Mouse (Mus musculus) urinary bladder, adult 18-20 months (tissue): ENCODE measurements at regions not wholly inside any gene's neighbourhood (a gene's known extent, or its start where the extent isn't known, plus 50 kb on each side); places are given as distances from the start of the nearest gene placed in this dataset.
A peak's percentile ranks its signal among the peaks of the same experiment; 100 is the strongest.

ENCODE experiments used
- DNase-seq, 2 experiments: peaks; one replicate each; pipeline ENCODE4 v3.0.0; 2022; ENCODE audit warnings: low spot score in 2 of 2, mixed read lengths in 2 of 2

DNA sequence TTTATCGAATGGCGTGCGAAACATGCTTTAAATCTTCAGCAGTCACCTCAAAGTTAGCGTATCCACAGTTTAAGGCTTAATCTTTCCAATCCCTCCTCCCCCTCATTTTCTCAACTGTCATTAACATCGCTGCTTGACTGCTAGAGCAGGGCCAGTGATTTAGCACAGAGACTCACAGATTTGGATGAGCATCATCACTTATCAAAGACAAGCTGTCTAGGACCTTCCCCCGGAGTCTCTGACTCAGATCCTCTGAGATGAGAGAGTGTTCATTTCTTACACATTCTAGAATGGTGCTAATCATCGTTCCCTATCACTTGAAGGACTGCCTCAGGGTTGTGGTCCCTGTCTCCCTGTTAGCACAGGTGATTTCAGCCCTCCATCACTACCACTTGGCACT, 112.1 kb upstream of the Tmem132c start:
- no peak for DNase-seq

DNA sequence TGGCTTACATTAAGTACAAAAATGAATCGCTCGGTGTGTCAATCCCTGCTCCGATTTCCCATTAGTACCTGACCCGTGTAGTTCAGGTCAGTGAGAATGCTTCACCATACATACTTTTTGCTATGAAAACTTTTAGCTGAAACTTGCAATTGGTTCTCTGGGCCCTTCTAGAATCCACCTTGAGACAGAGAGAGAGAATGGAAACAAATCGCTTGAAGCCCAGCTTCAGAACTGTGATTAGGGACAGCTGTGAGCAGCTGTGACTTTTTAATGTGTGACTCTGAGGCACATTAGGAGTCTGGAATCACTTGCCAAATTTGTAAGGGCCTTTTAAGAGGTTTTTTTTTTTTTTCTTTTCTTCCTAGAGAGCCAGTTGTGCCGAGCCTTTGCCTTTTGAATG, 107.2 kb upstream of the Tmem132c start:
- no peak for DNase-seq

DNA sequence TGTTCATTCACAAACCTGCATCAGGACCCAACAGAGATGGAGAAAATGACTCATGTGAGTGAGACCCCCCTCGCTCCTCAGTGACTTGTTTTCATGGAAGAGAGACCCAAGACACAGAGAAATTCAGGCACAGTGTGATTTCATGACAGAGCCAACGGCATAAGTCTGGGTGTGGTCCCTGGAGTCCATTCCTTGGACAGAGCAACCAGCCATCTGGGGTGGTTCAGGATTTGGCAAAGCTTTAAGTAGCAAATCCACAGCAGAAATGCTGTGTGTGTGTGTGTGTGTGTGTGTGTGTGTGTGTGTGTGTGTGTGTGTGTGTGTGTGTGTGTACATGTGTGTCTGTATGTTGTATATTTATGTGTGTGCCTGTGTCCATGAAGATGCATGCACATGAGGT, 101.0 kb upstream of the Tmem132c start:
- DNase-seq: no peak

DNA sequence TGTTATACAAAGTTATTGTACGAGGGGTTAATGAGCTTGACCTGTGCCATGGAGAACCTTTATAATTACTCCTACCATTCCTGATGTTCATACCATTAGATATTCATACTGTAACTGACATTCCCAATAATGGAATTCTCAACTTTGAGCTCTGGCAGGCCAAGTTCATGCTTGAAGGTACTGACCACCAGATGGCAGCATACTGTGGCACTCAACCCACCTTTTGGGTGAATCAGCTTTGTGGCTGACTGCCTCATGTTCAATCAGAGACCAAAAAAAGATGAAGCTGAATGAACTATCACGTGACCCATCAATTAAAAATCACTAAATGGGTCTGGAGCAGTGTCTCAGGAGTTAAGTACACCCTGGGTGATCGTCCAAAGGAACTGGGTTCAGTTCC, 81.3 kb upstream of the Tmem132c start:
- DNase-seq: peak in 1 of 2 experiments; percentile 2

DNA sequence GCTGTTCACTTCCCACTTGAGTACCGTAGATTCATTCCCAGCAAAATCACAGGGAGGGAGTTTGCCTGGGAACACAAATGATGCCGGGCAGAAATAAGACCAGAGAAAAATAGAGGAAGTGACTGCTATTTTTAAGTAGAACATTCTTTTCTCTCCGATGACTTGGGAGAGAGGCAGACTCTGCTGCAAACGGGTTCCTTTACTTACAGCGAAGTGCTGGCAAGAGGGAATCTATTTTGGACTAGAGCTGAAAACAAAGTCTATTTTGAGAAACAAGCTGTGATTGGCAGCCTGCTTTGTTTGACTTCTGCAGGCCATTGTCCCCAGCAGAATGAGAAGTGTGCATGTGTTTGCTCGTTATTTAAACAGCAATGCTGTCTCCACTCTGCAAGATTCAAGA, 78.2 kb upstream of the Tmem132c start:
- no peak for DNase-seq

DNA sequence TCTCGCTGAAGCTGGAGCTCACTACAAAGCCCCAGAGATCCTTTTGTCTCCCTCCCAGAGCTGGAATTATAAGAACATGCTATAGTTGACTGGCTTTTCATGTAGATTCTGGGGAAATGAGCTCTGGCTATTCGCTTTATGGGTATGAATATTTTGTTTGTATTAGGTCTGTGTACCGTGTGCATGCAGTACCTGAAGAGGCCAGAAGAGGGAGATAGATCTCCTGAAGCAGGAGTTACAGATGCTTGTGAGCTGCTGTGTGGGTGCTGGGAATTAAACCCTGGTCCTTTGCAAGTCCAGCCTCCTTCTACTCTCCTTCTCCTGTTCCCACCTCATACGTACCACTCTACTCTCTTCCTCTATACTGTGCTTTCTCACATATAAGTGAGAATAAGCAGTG, 52.6 kb upstream of the Tmem132c start:
- no peak for DNase-seq
